Mouse (Mus musculus) stomach, postnatal 0 days (tissue): ENCODE data around the gene Vcp. TPM values are rescaled to one million over a fixed set of nuclear protein-coding genes. Genes with fewer than 3 reads are reported as not detected.

ENCODE experiments used
- ATAC-seq: fragments of 200-750 bp; cut with Nextera tagmentation; 2 replicates; pipeline ENCODE4 v1.8.0; 2017; ENCODE audit not compliant: low FRiP score, low TSS enrichment
- DNase-seq: peaks from one replicate; pipeline ENCODE4 v3.0.0-alpha.2; 2016; ENCODE audit warnings: low spot score
- H3K27ac ChIP-seq: fragments of 300-500 bp; sonication (generic); replicated peaks from 2 replicates; pipeline ENCODE4 v1.5.1; 2014; ENCODE audit warnings: mild to moderate bottlenecking, control low read depth
- H3K27me3 ChIP-seq: fragments of 300-500 bp; sonication (generic); 2 replicates; pipeline ENCODE4 v1.6.1; 2014; ENCODE audit warnings: low read length; ENCODE audit not compliant: control insufficient read depth, insufficient read depth
- H3K36me3 ChIP-seq: fragments of 300-500 bp; sonication (generic); 2 replicates; pipeline ENCODE4 v1.6.1; 2014; ENCODE audit warnings: low read length, mixed read lengths; ENCODE audit not compliant: control insufficient read depth, insufficient read depth
- H3K4me1 ChIP-seq: fragments of 300-500 bp; sonication (generic); replicated peaks from 2 replicates; pipeline ENCODE4 v1.6.1; 2014; ENCODE audit warnings: antibody characterized with exemption; ENCODE audit not compliant: control insufficient read depth, insufficient read depth
- H3K4me2 ChIP-seq: fragments of 300-500 bp; sonication (generic); replicated peaks from 2 replicates; pipeline ENCODE4 v1.6.1; 2014; ENCODE audit warnings: low read depth, mild to moderate bottlenecking, control low read depth, moderate library complexity
- H3K4me3 ChIP-seq: fragments of 300-500 bp; sonication (generic); 2 replicates; pipeline ENCODE4 v1.5.1; 2014; ENCODE audit warnings: low read depth, low read length, control low read depth
- H3K9ac ChIP-seq: fragments of 300-500 bp; sonication (generic); 2 replicates; pipeline ENCODE4 v1.6.1; 2014; ENCODE audit warnings: mild to moderate bottlenecking, low read length, control low read depth, mixed read lengths
- H3K9me3 ChIP-seq: fragments of 300-500 bp; sonication (generic); 2 replicates; pipeline ENCODE4 v1.6.1; 2016; ENCODE audit warnings: low read length; ENCODE audit not compliant: control insufficient read depth
- CTCF ChIP-seq: IDR thresholded peaks from 2 replicates; pipeline ENCODE4 v1.5.1; 2016; ENCODE audit warnings: antibody characterized with exemption, low read depth, mild to moderate bottlenecking, moderate library complexity
- EP300 ChIP-seq: optimal IDR thresholded peaks from 2 replicates; pipeline ENCODE3; 2016; ENCODE audit warnings: antibody characterized with exemption
- WGBS: fragments of 180-500 bp; shearing (Covaris S2); extraction: QIAGEN DNeasy Blood & Tissue Kit; methylation state at CpG from one replicate; pipeline ENCODE4 v1.1.7; 2014; 5-methylcytosine and 5-hydroxymethylcytosine counted together
- polyA plus RNA-seq: library from polyadenylated mRNA; unstranded; fragments of >200 nt; fragmentation: Nextera tagmentation; extraction: Ambion mirVana; gene quantifications from 2 replicates; pipeline ENCODE4 v1.2.1, GENCODE M21; 2015

The Vcp gene
- polyA plus RNA-seq, 1 experiment from 2014 or later, result 282 TPM

GRCm38 (mm10) chr4:43044673-43045072 is 44.4 kb upstream of the Vcp start:
- Histone ChIP-seq H3K9ac (peak overlapping the region; percentile 41), H3K27me3 (no peaks in the 10 kb centered on the region), H3K4me3 (peak overlapping the region; percentile 55), H3K27ac (peak overlapping the region; percentile 87), H3K36me3 (no peaks in the 10 kb centered on the region), H3K4me2 (peak overlapping the region; percentile 86), H3K9me3 (no peaks in the 10 kb centered on the region), H3K4me1 (no peaks in the 10 kb centered on the region)
- WGBS, result 18% methylated on average over 4 of the region's 4 CpGs
- ATAC-seq (no peak), DNase-seq (peak; percentile 65)
- no peak for TF ChIP-seq CTCF

GRCm38 (mm10) chr4:43043644-43044357 is 43.5 kb upstream of the Vcp start:
- peak; percentile 6; the same call in 1 of the 2 replicates for ATAC-seq
- H3K4me3 ChIP-seq, result no peak overlapping the region

DNA sequence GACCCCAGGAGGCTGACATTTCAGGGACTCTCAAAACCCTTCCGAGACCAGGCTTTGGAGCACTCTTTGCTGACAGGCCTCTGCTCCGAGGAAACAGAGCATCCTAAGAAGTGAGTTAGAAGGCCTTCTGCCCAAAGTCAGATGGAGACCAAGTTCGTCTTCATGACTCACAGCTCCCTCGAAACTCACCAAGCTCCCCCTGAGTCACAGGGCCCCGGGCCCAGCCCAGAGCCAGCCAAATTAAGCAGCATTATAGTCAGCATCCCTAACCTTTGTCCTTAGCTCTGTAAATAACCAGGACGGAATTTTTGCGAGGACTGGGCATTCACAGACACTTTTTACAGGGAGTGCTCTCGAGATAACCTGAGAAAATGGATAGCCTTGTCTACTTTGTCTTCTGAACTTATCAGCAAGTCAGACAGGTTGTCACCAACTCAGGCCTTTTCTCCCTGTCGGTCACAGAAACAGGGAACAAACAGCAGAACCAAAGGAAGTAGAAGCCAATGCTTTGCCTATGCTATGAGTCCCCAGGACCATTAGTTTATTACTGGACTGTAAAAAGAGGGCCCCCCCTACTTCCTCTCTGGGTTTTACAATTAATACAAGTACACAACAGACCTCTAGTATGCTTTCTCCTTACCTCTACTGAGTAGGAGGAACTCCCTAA is 40.7 kb upstream of the Vcp start:
- H3K9ac ChIP-seq, result no peak overlapping the region
- WGBS, result 47% methylated on average over 9 of the region's 9 CpGs
- no peak for ATAC-seq
- H3K4me3 ChIP-seq, result no peak overlapping the region
- H3K4me2 ChIP-seq, result no peak overlapping the region
- H3K36me3 ChIP-seq, result peaks cover 1% of the 10 kb centered on the region; the same call in 1 of the 2 replicates
- DNase-seq, result no peak
- no peaks in the 10 kb centered on the region for H3K27me3 ChIP-seq
- TF ChIP-seq CTCF (no peak), EP300 (no peak)
- no peaks in the 10 kb centered on the region for H3K4me1 ChIP-seq
- H3K9me3 ChIP-seq, result no peaks in the 10 kb centered on the region
- H3K27ac ChIP-seq, result peak overlapping the region; percentile 46

More at GRCm38 (mm10) chr4:43043644-43044357, 43.5 kb upstream of the Vcp start:
- TF ChIP-seq EP300, result no peak
- peak; percentile 79 for DNase-seq
- Histone ChIP-seq H3K27me3 (no peaks in the 10 kb centered on the region), H3K4me2 (peak overlapping the region; percentile 86), H3K27ac (peak overlapping the region; percentile 87), H3K4me1 (no peaks in the 10 kb centered on the region), H3K9me3 (no peaks in the 10 kb centered on the region), H3K9ac (0 out of 2 replicates have a peak overlapping the region, but pooled peaks have one; percentile 14), H3K36me3 (no peaks in the 10 kb centered on the region)
- WGBS, result 11% methylated on average over 7 of the region's 7 CpGs

GRCm38 (mm10) chr4:43040114-43040572 is 39.8 kb upstream of the Vcp start:
- Histone ChIP-seq H3K27me3 (no peaks in the 10 kb centered on the region), H3K4me2 (peak overlapping the region; percentile 95), H3K9me3 (no peaks in the 10 kb centered on the region), H3K36me3 (peaks cover 4% of the 10 kb centered on the region; the same call in 1 of the 2 replicates), H3K4me1 (no peaks in the 10 kb centered on the region), H3K4me3 (peak overlapping the region; percentile 74), H3K27ac (peak overlapping the region; percentile 96), H3K9ac (peak overlapping the region; percentile 83)
- peak; percentile 97 for ATAC-seq
- DNase-seq, result peak; percentile 97
- peak; percentile 33 for TF ChIP-seq CTCF
- no peak for TF ChIP-seq EP300
- WGBS, result under 1% methylated on average over 25 of the region's 25 CpGs

- peak overlapping the region; percentile 74 for H3K4me3 ChIP-seq
- peaks cover 4% of the 10 kb centered on the region; the same call in 1 of the 2 replicates for H3K36me3 ChIP-seq
- ATAC-seq (peak; percentile 0; the same call in 1 of the 2 replicates), DNase-seq (no peak)
- H3K9ac ChIP-seq, result peak overlapping the region; percentile 83
- H3K4me2 ChIP-seq, result peak overlapping the region; percentile 95
- WGBS, result under 1% methylated on average over 11 of the region's 11 CpGs
- H3K27ac ChIP-seq, result peak overlapping the region; percentile 96
- no peak for TF ChIP-seq CTCF
- no peak for TF ChIP-seq EP300
- no peaks in the 10 kb centered on the region for H3K4me1 ChIP-seq
- H3K9me3 ChIP-seq, result no peaks in the 10 kb centered on the region
- no peaks in the 10 kb centered on the region for H3K27me3 ChIP-seq
These were observed 39.3 kb upstream of the Vcp start for GRCm38 (mm10) chr4:43039609-43040008.
